Mouse (Mus musculus) liver, adult 2 months (tissue): ENCODE data around the gene Tmem211. TPM values are rescaled to one million over a fixed set of nuclear protein-coding genes. Genes with fewer than 3 reads are reported as not detected.

Source experiments
- DNase-seq: peaks from one replicate; pipeline ENCODE4 v3.0.0-alpha.2; 2011; ENCODE audit warnings: low read depth, low spot score; ENCODE audit errors: extremely low read depth
- H3K27ac ChIP-seq: fragments of 200-500 bp; replicated peaks from 2 replicates; pipeline ENCODE4 v1.5.1; 2012; ENCODE audit warnings: low read depth, mild to moderate bottlenecking, control low read depth, inconsistent platforms, low read length; ENCODE audit not compliant: insufficient read depth
- H3K27me3 ChIP-seq: fragments of 200-500 bp; 2 replicates; pipeline ENCODE4 v1.6.1; 2012; ENCODE audit warnings: mild to moderate bottlenecking, moderate library complexity, low read length, inconsistent platforms; ENCODE audit not compliant: control insufficient read depth, insufficient read depth
- H3K36me3 ChIP-seq: fragments of 200-500 bp; 2 replicates; pipeline ENCODE4 v1.6.1; 2012; ENCODE audit warnings: low read length, inconsistent platforms; ENCODE audit not compliant: control insufficient read depth, insufficient read depth
- H3K4me1 ChIP-seq: fragments of 200-500 bp; 2 replicates; pipeline ENCODE4 v1.6.1; 2011; ENCODE audit warnings: low read length; ENCODE audit not compliant: control insufficient read depth, insufficient read depth
- H3K4me3 ChIP-seq: fragments of 200-500 bp; 2 replicates; pipeline ENCODE4 v1.5.1; 2011; ENCODE audit warnings: low read depth, mild to moderate bottlenecking, control low read depth, low read length, moderate library complexity; ENCODE audit not compliant: insufficient read depth
- H3K79me2 ChIP-seq: fragments of 200-500 bp; 2 replicates; pipeline ENCODE4 v1.6.1; 2012; ENCODE audit warnings: inconsistent platforms, mild to moderate bottlenecking, low read length, moderate library complexity; ENCODE audit not compliant: control insufficient read depth, insufficient read depth
- H3K9ac ChIP-seq: fragments of 200-500 bp; 2 replicates; pipeline ENCODE4 v1.6.1; 2012; ENCODE audit warnings: low read depth, mild to moderate bottlenecking, control low read depth, inconsistent platforms, low read length
- CTCF ChIP-seq: fragments of 200-500 bp; IDR thresholded peaks from 2 replicates; pipeline ENCODE4 v1.5.1; 2011; ENCODE audit warnings: low read depth, low read length, control low read depth
- POLR2A ChIP-seq: fragments of 200-500 bp; IDR thresholded peaks from 2 replicates; pipeline ENCODE4 v1.6.1; 2011; ENCODE audit warnings: low read length, control low read depth; ENCODE audit not compliant: insufficient read depth; ENCODE audit errors: extremely low read depth
- WGBS: fragments of 180-500 bp; shearing (Covaris S2); methylation state at CpG from one replicate; pipeline ENCODE4 v1.1.7; 2018; 5-methylcytosine and 5-hydroxymethylcytosine counted together
- polyA plus RNA-seq: library from polyadenylated mRNA; depleted of rRNA; stranded (reverse); fragments of >200 nt; gene quantifications from 2 replicates; pipeline ENCODE4 v1.2.3, GENCODE M21; 2012
- total RNA-seq: library from RNA; depleted of rRNA; stranded (reverse); fragments of >200 nt; gene quantifications from 2 replicates; pipeline ENCODE4 v1.2.3, GENCODE M21; 2014

The Tmem211 gene
- total and polyA plus RNA-seq, 2 experiments = not detected

GRCm38 (mm10) chr5:113214455-113214854, 12.3 kb upstream of the Tmem211 start:
- no peak overlapping the region for H3K4me3 ChIP-seq
- H3K27me3 ChIP-seq = no peaks in the 10 kb centered on the region
- H3K9ac ChIP-seq = no peak overlapping the region
- H3K4me1 ChIP-seq = peaks cover 44% of the 10 kb centered on the region
- no peak overlapping the region for H3K27ac ChIP-seq
- H3K79me2 ChIP-seq = peaks cover 40% of the 10 kb centered on the region
- DNase-seq = no peak
- H3K36me3 ChIP-seq = no peaks in the 10 kb centered on the region
- TF ChIP-seq POLR2A = no peak
- TF ChIP-seq CTCF = no peak
- WGBS = 55% methylated on average over 11 of the region's 11 CpGs

- Histone ChIP-seq H3K79me2 (peaks cover 37% of the 10 kb centered on the region), H3K9ac (no peak overlapping the region), H3K27ac (peak overlapping the region; percentile 53; the same call in 1 of the 2 replicates), H3K27me3 (no peaks in the 10 kb centered on the region), H3K4me3 (no peak overlapping the region), H3K4me1 (peaks cover 46% of the 10 kb centered on the region), H3K36me3 (no peaks in the 10 kb centered on the region)
- TF ChIP-seq CTCF (no peak), POLR2A (no peak)
- DNase-seq = no peak
- 87% methylated on average over 9 of the region's 9 CpGs for WGBS
Observed at GRCm38 (mm10) chr5:113215610-113216011, 11.1 kb upstream of the Tmem211 start.

DNA sequence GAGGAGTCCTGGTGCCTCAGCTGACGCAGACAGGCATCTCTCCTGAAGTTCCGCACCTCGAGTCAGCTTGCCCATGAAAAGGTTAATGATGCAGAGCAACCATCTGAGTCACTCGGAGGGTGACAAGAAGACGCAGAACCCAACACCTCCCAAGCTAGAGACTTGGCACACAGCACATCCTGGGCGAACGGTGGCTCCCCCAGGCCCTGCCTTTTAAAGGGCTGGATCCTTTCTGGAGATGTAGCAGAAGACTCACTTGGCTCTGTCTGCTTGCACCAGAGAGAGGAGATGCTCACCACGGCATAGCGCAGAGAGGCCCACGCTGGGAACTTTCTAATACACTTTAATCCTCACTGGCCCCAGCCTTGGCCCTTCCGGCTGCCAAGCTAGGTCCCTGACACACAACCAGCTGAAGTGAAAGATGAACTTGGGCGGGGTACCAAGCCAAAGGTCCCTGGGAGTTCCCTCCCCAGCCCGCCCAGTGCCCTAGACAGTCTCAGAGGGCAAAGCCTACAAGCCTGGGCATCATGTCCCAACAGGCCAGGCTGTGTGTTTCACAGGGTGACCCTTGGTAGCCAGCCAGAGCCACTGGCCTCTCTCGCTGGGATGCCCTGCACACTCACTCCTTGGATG, 10.3 kb upstream of the Tmem211 start:
- Histone ChIP-seq H3K4me1 (peaks cover 44% of the 10 kb centered on the region), H3K79me2 (peaks cover 29% of the 10 kb centered on the region), H3K36me3 (no peaks in the 10 kb centered on the region), H3K27ac (peak overlapping the region; percentile 62), H3K4me3 (no peak overlapping the region), H3K9ac (0 out of 2 replicates have a peak overlapping the region, but pooled peaks have one; percentile 2), H3K27me3 (no peaks in the 10 kb centered on the region)
- 28% methylated on average over 14 of the region's 14 CpGs for WGBS
- peak; percentile 98 for DNase-seq
- TF ChIP-seq POLR2A = no peak
- TF ChIP-seq CTCF = no peak

- Histone ChIP-seq H3K4me1 (peaks cover 40% of the 10 kb centered on the region), H3K27me3 (no peaks in the 10 kb centered on the region), H3K36me3 (no peaks in the 10 kb centered on the region), H3K9ac (no peak overlapping the region), H3K4me3 (peak overlapping the region; percentile 3; the same call in 1 of the 2 replicates), H3K79me2 (peaks cover 26% of the 10 kb centered on the region), H3K27ac (peak overlapping the region; percentile 62)
- TF ChIP-seq CTCF (no peak), POLR2A (no peak)
- WGBS = 30% methylated on average over 12 of the region's 12 CpGs
- peak; percentile 64 for DNase-seq
Observed at GRCm38 (mm10) chr5:113217076-113217475, 9.6 kb upstream of the Tmem211 start.

DNA sequence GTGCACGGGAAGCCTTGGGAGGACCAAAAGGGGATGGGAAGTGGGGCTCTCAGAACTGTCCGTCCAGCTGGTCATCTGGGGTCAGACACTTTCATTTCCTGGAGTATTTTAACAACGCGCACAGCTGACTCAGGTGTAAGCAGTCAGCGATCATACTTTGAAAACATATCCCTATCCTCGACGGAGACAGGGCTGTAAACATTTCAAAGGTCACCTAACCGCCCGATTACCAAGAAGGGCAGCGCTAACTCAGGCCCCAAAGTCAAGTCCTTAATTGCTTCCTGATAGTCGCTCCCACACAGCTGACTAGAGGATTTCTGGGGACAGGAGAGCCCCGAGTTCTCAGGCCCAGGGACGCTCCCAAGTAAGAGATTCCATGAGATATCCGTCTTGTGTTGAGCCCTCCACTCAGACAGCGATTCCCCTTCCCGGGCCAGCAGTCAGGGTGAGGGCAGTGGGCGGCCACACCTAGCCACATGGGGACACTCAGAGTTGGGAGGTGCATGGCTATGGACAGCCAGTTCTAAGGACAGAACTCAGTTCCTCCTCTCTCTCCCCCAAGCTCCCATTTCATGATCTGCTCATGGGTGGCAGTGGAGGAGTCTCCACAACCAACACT, 8.0 kb upstream of the Tmem211 start:
- DNase-seq = peak; percentile 80
- peak overlapping the region; percentile 50 for H3K9ac ChIP-seq
- 10% methylated on average over 17 of the region's 17 CpGs for WGBS
- peak overlapping the region; percentile 43 for H3K4me3 ChIP-seq
- H3K4me1 ChIP-seq = peaks cover 36% of the 10 kb centered on the region
- no peaks in the 10 kb centered on the region for H3K36me3 ChIP-seq
- peaks cover 23% of the 10 kb centered on the region for H3K79me2 ChIP-seq
- TF ChIP-seq POLR2A (no peak), CTCF (no peak)
- H3K27ac ChIP-seq = peak overlapping the region; percentile 88
- no peaks in the 10 kb centered on the region for H3K27me3 ChIP-seq

DNA sequence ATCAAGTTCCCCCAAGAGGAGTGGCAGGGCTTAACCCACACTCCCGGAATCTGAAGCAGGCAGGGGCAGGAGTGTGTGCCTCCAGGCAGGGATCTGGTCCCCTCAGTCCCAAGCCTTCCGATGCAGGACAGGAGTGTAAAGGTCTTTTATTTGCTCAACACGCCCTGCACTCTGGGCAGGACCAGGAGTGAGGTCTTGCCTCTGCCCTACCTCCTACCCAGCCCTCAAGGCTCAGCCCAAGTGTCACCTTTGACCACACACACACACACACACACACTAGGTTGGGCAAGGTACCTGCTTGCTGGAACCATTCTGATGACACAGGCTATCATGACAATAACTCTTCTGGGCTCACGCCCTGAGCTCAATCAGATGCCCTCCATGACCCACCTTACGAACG, 7.3 kb upstream of the Tmem211 start:
- Histone ChIP-seq H3K27me3 (no peaks in the 10 kb centered on the region), H3K4me1 (peaks cover 36% of the 10 kb centered on the region), H3K9ac (peak overlapping the region; percentile 50), H3K4me3 (peak overlapping the region; percentile 43; the same call in 1 of the 2 replicates), H3K27ac (peak overlapping the region; percentile 88), H3K79me2 (peaks cover 16% of the 10 kb centered on the region), H3K36me3 (no peaks in the 10 kb centered on the region)
- TF ChIP-seq POLR2A = no peak
- TF ChIP-seq CTCF = no peak
- peak; percentile 78 for DNase-seq
- 26% methylated on average over 6 of the region's 6 CpGs for WGBS
